12 mouse cellular contexts compared by ENCODE assay signal in genomic region chr4:101669161-101669560, GRCm38 (mm10). TPM values are rescaled to one million over a fixed set of nuclear protein-coding genes. Genes with fewer than 3 reads are reported as not detected.
"Had no signal": no experiment of that assay in that cellular context is flagged by ENCODE, and none has a peak within 500 bp of the region (broad histone marks: within the 10 kb centered on the region; RNA-seq: fewer than 3 reads in every experiment).

No protein-coding gene starts in this region.

- H3K4me2 ChIP-seq: limb, embryonic 12.5 days; liver, embryonic 12.5 days; midbrain, embryonic 11.5 days; midbrain, embryonic 15.5 days had no signal

- H3K9ac ChIP-seq: limb, embryonic 12.5 days; liver, embryonic 12.5 days; midbrain, embryonic 15.5 days had no signal

- H3K4me1 ChIP-seq: limb, embryonic 12.5 days; liver, embryonic 12.5 days; megakaryocyte, embryonic 14.5 days; midbrain, embryonic 15.5 days had no signal

- H3K9me3 ChIP-seq: limb, embryonic 12.5 days; liver, embryonic 12.5 days; midbrain, embryonic 15.5 days had no signal

- DNase-seq: kidney, adult 9 months; kidney, postnatal 14 days; layer of hippocampus, adult 9-11 months; layer of hippocampus, postnatal 36 days; thymus, postnatal 36 days had no signal

- ATAC-seq: intestine, embryonic 16.5 days; liver, embryonic 12.5 days; midbrain, embryonic 15.5 days had no signal

- H3K4me3 ChIP-seq: limb, embryonic 12.5 days; liver, embryonic 12.5 days; megakaryocyte, embryonic 14.5 days; midbrain, embryonic 15.5 days had no signal

- H3K27me3 ChIP-seq: limb, embryonic 12.5 days; liver, embryonic 12.5 days; megakaryocyte, embryonic 14.5 days; midbrain, embryonic 15.5 days had no signal

- H3K27ac ChIP-seq: limb, embryonic 12.5 days; liver, embryonic 12.5 days; macrophage; midbrain, embryonic 15.5 days had no signal

- H3K36me3 ChIP-seq: limb, embryonic 12.5 days; liver, embryonic 12.5 days; midbrain, embryonic 15.5 days had no signal

RNA-seq across cellular contexts. Expression of gene Lepr, which starts 48.0 kb away (rescaled TPM):
- polyA plus RNA-seq: macrophage had no signal
